In genomic region chr15:82212752-82213063, GRCm38 (mm10) we compare ENCODE assay signal across 8 mouse cellular contexts. TPM values are rescaled to one million over a fixed set of nuclear protein-coding genes. Genes with fewer than 3 reads are reported as not detected.
A peak's percentile ranks its signal among the peaks of the same experiment; 100 is the strongest.
DNase-seq lines count a peak whose midpoint lies in the region; ATAC-seq and TF ChIP-seq lines count a peak whose summit lies in the region.

Gene Shisa8, minus strand, starts transcription at chr15:82212815.

- H3K27me3 ChIP-seq in ES-Bruce4 (ENCODE audit: control insufficient read depth, insufficient read depth, low read length, poor library complexity, severe bottlenecking): peaks cover 1% of the 10 kb centered on the region; the same call in 1 of the 2 replicates
- H3K27me3 ChIP-seq in embryonic facial prominence, embryonic 13.5 days: peaks cover 96% of the 10 kb centered on the region
- peaks cover 94% of the 10 kb centered on the region for H3K27me3 ChIP-seq in limb, embryonic 15.5 days

- H3K4me3 ChIP-seq in gastrocnemius, adult 2 months: peak within 1 kb of the TSS; percentile 68
- peak within 1 kb of the TSS; percentile 75 for H3K4me3 ChIP-seq in ES-Bruce4 (ENCODE audit: low read depth, low read length)
- peak within 1 kb of the TSS; percentile 50 for H3K4me3 ChIP-seq in embryonic facial prominence, embryonic 13.5 days
- peak within 1 kb of the TSS; percentile 49 for H3K4me3 ChIP-seq in limb, embryonic 15.5 days

- no peaks in the 10 kb centered on the region for H3K9me3 ChIP-seq in ES-Bruce4 (replicated peaks; ENCODE audit: control insufficient read depth, insufficient read depth, low read length, poor library complexity, severe bottlenecking)
- H3K9me3 ChIP-seq in embryonic facial prominence, embryonic 13.5 days: no peaks in the 10 kb centered on the region
- H3K9me3 ChIP-seq in limb, embryonic 15.5 days: no peaks in the 10 kb centered on the region

- H3K36me3 ChIP-seq in ES-Bruce4 (ENCODE audit: control insufficient read depth, insufficient read depth, low read length, poor library complexity, severe bottlenecking): no peaks in the 10 kb centered on the region
- H3K36me3 ChIP-seq in embryonic facial prominence, embryonic 13.5 days: no peaks in the 10 kb centered on the region
- no peaks in the 10 kb centered on the region for H3K36me3 ChIP-seq in limb, embryonic 15.5 days

- TF ChIP-seq POLR2A in ES-Bruce4 (IDR thresholded peaks at IDR 0.05; ENCODE audit: insufficient read depth, low read length): no peak

- no peak for TF ChIP-seq CTCF in gastrocnemius, adult 2 months (IDR thresholded peaks at IDR 0.05)
- no peak for TF ChIP-seq CTCF in ES-Bruce4 (IDR thresholded peaks at IDR 0.05; ENCODE audit: low read depth, low read length)

- no peak for DNase-seq in gastrocnemius, adult 2 months
- DNase-seq in gastrocnemius, postnatal 14 days: no peak
- peak; percentile 32 for DNase-seq in yolk sac, embryonic 10.5 days (ENCODE audit: low spot score)
- no peak for DNase-seq in urinary bladder, postnatal 10 days (ENCODE audit: low spot score)
- no peak for DNase-seq in spleen, postnatal 36 days (ENCODE audit: low spot score in 2 of 2)

- TF ChIP-seq EP300 in ES-Bruce4 (IDR thresholded peaks at IDR 0.05; ENCODE audit: insufficient read depth, low read depth, low read length): no peak

- peaks cover 11% of the 10 kb centered on the region for H3K4me1 ChIP-seq in ES-Bruce4 (ENCODE audit: control insufficient read depth, insufficient read depth, low read length)
- peaks cover 35% of the 10 kb centered on the region for H3K4me1 ChIP-seq in embryonic facial prominence, embryonic 13.5 days
- peaks cover 40% of the 10 kb centered on the region for H3K4me1 ChIP-seq in limb, embryonic 15.5 days

- no peak for ATAC-seq in embryonic facial prominence, embryonic 13.5 days (ENCODE audit: insufficient number of reproducible peaks, insufficient read depth, low FRiP score, low TSS enrichment, low read depth)
- no peak for ATAC-seq in limb, embryonic 15.5 days (ENCODE audit: insufficient number of reproducible peaks, low FRiP score, low TSS enrichment, low read depth)

- intact Hi-C loops in gastrocnemius, adult 2 months (cut with DNase I): no loop called here
- intact Hi-C loops in gastrocnemius, postnatal 14 days (cut with DNase I; ENCODE audit: low total_unique reads): no loop called here

- H3K9ac ChIP-seq in ES-Bruce4 (ENCODE audit: low read depth, poor library complexity, severe bottlenecking): peak within 1 kb of the TSS; percentile 88
- peak within 1 kb of the TSS; percentile 64 for H3K9ac ChIP-seq in embryonic facial prominence, embryonic 13.5 days
- peak within 1 kb of the TSS; percentile 26; the same call in 1 of the 2 replicates for H3K9ac ChIP-seq in limb, embryonic 15.5 days

- 0% methylated on average over 33 of the region's 34 CpGs for WGBS in embryonic facial prominence, embryonic 13.5 days
- 1% methylated on average over 31 of the region's 34 CpGs for WGBS in limb, embryonic 15.5 days

- no peak within 1 kb of the TSS for H3K27ac ChIP-seq in gastrocnemius, adult 2 months
- H3K27ac ChIP-seq in ES-Bruce4 (ENCODE audit: insufficient read depth, low read length): no peak within 1 kb of the TSS
- no peak within 1 kb of the TSS for H3K27ac ChIP-seq in embryonic facial prominence, embryonic 13.5 days
- no peak within 1 kb of the TSS for H3K27ac ChIP-seq in limb, embryonic 15.5 days

- H3K4me2 ChIP-seq in embryonic facial prominence, embryonic 13.5 days: peak within 1 kb of the TSS; percentile 83
- peak within 1 kb of the TSS; percentile 94 for H3K4me2 ChIP-seq in limb, embryonic 15.5 days

RNA-seq across cellular contexts. Expression of gene Shisa8, which starts in this region (rescaled TPM):
- total RNA-seq in gastrocnemius, adult 2 months (2021): not detected
- total RNA-seq in gastrocnemius, postnatal 14 days (2021): under 1 TPM in 1 of 2 experiments, not detected in 1; 0.08 TPM
- polyA plus RNA-seq in ES-Bruce4 (2011; ENCODE audit: insufficient read depth, insufficient read length, low read depth, missing spikeins): 6.8 and 7.4 TPM in 2 replicates
- polyA plus RNA-seq in embryonic facial prominence, embryonic 13.5 days (2015; fragmentation: Nextera tagmentation; extraction: Ambion mirVana): 0.18 and 0.50 TPM in 2 replicates
- polyA plus RNA-seq in limb, embryonic 15.5 days (2015; fragmentation: Nextera tagmentation; extraction: Ambion mirVana): 0.25 and 0.40 TPM in 2 replicates

Comparison
In these comparisons a context has a peak if more than half of its experiments do, and no peak if none do; other contexts are left out.
1. H3K9ac ChIP-seq: peak in every context shown above with its lines; median percentile 88 in ES-Bruce4; 64 in embryonic facial prominence, embryonic 13.5 days; 26 in limb, embryonic 15.5 days.